Mouse (Mus musculus) heart, embryonic 14.5 days (tissue): Measurements from ENCODE around the gene Pdp2. TPM values are rescaled to one million over a fixed set of nuclear protein-coding genes. Genes with fewer than 3 reads are reported as not detected.
"Not testable (repeated sequence)": the region's sequence is repeated elsewhere in the genome, so short reads cannot be mapped to it uniquely, and the experiment has no call there.

Experiments
- ATAC-seq: fragments of 200-750 bp; cut with Nextera tagmentation; 2 replicates; pipeline ENCODE4 v1.8.0; 2017; ENCODE audit warnings: low read depth, moderate TSS enrichment; ENCODE audit not compliant: insufficient number of reproducible peaks, insufficient read depth, low FRiP score
- H3K27ac ChIP-seq, 2 experiments: fragments of 200-500 bp in 1 of 2; fragments of 300-500 bp in 1 of 2; sonication (generic) in 1 of 2; replicated peaks in 1 of 2; 2 replicates each; pipeline ENCODE4 v1.5.1; 2012 to 2014; ENCODE audit warnings: low read depth in 2 of 2, low read length in 2 of 2, control low read depth in 1 of 2, mild to moderate bottlenecking in 1 of 2, mixed read lengths in 1 of 2; ENCODE audit not compliant: control insufficient read depth in 1 of 2, insufficient read depth in 1 of 2
- H3K27me3 ChIP-seq: fragments of 300-500 bp; sonication (generic); 2 replicates; pipeline ENCODE4 v1.6.1; 2014; ENCODE audit warnings: mild to moderate bottlenecking, low read length, control low read depth; ENCODE audit not compliant: control insufficient read depth, insufficient read depth
- H3K36me3 ChIP-seq: fragments of 300-500 bp; sonication (generic); 2 replicates; pipeline ENCODE4 v1.6.1; 2014; ENCODE audit warnings: mild to moderate bottlenecking, control low read depth, low read length, mixed read lengths; ENCODE audit not compliant: control insufficient read depth, insufficient read depth
- H3K4me1 ChIP-seq, 2 experiments: fragments of 200-500 bp in 1 of 2; fragments of 300-500 bp in 1 of 2; sonication (generic) in 1 of 2; 2 replicates each; pipeline ENCODE4 v1.6.1; 2012 to 2014; ENCODE audit warnings: low read length in 2 of 2, control low read depth in 1 of 2, mixed read lengths in 1 of 2; ENCODE audit not compliant: control insufficient read depth in 2 of 2, insufficient read depth in 2 of 2
- H3K4me2 ChIP-seq: fragments of 300-500 bp; sonication (generic); 2 replicates; pipeline ENCODE4 v1.6.1; 2014; ENCODE audit warnings: mild to moderate bottlenecking, low read length
- H3K4me3 ChIP-seq, 2 experiments: fragments of 200-500 bp in 1 of 2; fragments of 300-500 bp in 1 of 2; sonication (generic) in 1 of 2; 2 replicates each; pipeline ENCODE4 v1.5.1; 2012 to 2014; ENCODE audit warnings: low read length in 2 of 2, mild to moderate bottlenecking in 2 of 2, control low read depth in 1 of 2, low read depth in 1 of 2, moderate library complexity in 1 of 2; ENCODE audit not compliant: control insufficient read depth in 1 of 2, insufficient read depth in 1 of 2
- H3K9ac ChIP-seq: fragments of 300-500 bp; sonication (generic); 2 replicates; pipeline ENCODE4 v1.6.1; 2014; ENCODE audit warnings: mild to moderate bottlenecking, low read length
- H3K9me3 ChIP-seq: fragments of 300-500 bp; sonication (generic); 2 replicates; pipeline ENCODE4 v1.6.1; 2016; ENCODE audit warnings: low read length, control low read depth; ENCODE audit not compliant: control insufficient read depth
- WGBS: fragments of 180-500 bp; shearing (Covaris S2); extraction: QIAGEN DNeasy Blood & Tissue Kit; methylation state at CpG from one replicate; pipeline ENCODE4 v1.1.7; 2014; 5-methylcytosine and 5-hydroxymethylcytosine counted together
- polyA plus RNA-seq: library from polyadenylated mRNA; unstranded; fragments of >200 nt; fragmentation: Nextera tagmentation; extraction: Ambion mirVana; gene quantifications from 2 replicates; pipeline ENCODE4 v1.2.1, GENCODE M21; 2014

Gene Pdp2
- polyA plus RNA-seq, 1 experiment from 2014 or later, result 6.4 TPM

GRCm38 (mm10) chr8:104564633-104565456 lies 26.4 kb upstream of the Pdp2 start:
- no peaks in the 10 kb centered on the region for H3K36me3 ChIP-seq
- no peak overlapping the region for H3K4me3 ChIP-seq
- no peak overlapping the region for H3K4me2 ChIP-seq
- no peak overlapping the region for H3K27ac ChIP-seq
- no peak overlapping the region for H3K9ac ChIP-seq
- no peaks in the 10 kb centered on the region for H3K9me3 ChIP-seq
- 20% methylated on average over 22 of the region's 22 CpGs for WGBS
- H3K4me1 ChIP-seq, result no peaks in the 10 kb centered on the region
- ATAC-seq, result peak; percentile 54
- no peaks in the 10 kb centered on the region for H3K27me3 ChIP-seq

GRCm38 (mm10) chr8:104565457-104565798 lies 25.8 kb upstream of the Pdp2 start:
- no peak overlapping the region for H3K9ac ChIP-seq
- H3K9me3 ChIP-seq, result no peaks in the 10 kb centered on the region
- no peaks in the 10 kb centered on the region for H3K27me3 ChIP-seq
- H3K4me3 ChIP-seq, result no peak overlapping the region
- H3K27ac ChIP-seq, result no peak overlapping the region
- no peaks in the 10 kb centered on the region for H3K4me1 ChIP-seq
- no peaks in the 10 kb centered on the region for H3K36me3 ChIP-seq
- no peak overlapping the region for H3K4me2 ChIP-seq
- no peak for ATAC-seq
- WGBS, result 93% methylated on average over 5 of the region's 5 CpGs

- no peak overlapping the region for H3K27ac ChIP-seq
- no peaks in the 10 kb centered on the region for H3K27me3 ChIP-seq
- no peaks in the 10 kb centered on the region for H3K36me3 ChIP-seq
- WGBS, result 45% methylated on average over 1 of the region's 1 CpGs
- H3K4me1 ChIP-seq, result peaks cover 0 to 3% of the 10 kb centered on the region in 2 experiments; a peak in 1 of 4 replicates
- no peak for ATAC-seq
- no peaks in the 10 kb centered on the region for H3K9me3 ChIP-seq
- no peak overlapping the region for H3K4me2 ChIP-seq
- no peak overlapping the region for H3K4me3 ChIP-seq
- H3K9ac ChIP-seq, result no peak overlapping the region
These were observed 21.7 kb upstream of the Pdp2 start for GRCm38 (mm10) chr8:104569559-104569958.

- peak; percentile 35 for ATAC-seq
- peak overlapping the region; percentile 93 for H3K4me2 ChIP-seq
These were observed 20.6 kb upstream of the Pdp2 start for GRCm38 (mm10) chr8:104570436-104571343.

GRCm38 (mm10) chr8:104576820-104577219 lies 14.4 kb upstream of the Pdp2 start:
- Histone ChIP-seq H3K36me3 (no peaks in the 10 kb centered on the region), H3K27ac (no peak overlapping the region), H3K4me1 (no peaks in the 10 kb centered on the region), H3K27me3 (no peaks in the 10 kb centered on the region), H3K9ac (no peak overlapping the region), H3K9me3 (no peaks in the 10 kb centered on the region), H3K4me2 (no peak overlapping the region), H3K4me3 (no peak overlapping the region)
- WGBS, result 82% methylated on average over 3 of the region's 3 CpGs
- ATAC-seq, result no peak

More at GRCm38 (mm10) chr8:104570436-104571343, 20.6 kb upstream of the Pdp2 start:
- Histone ChIP-seq H3K4me3 (peak overlapping the region; percentile 50), H3K9me3 (no peaks in the 10 kb centered on the region), H3K27me3 (no peaks in the 10 kb centered on the region), H3K4me1 (peaks cover 0 to 3% of the 10 kb centered on the region in 2 experiments; a peak in 1 of 4 replicates), H3K9ac (peak overlapping the region; percentile 48), H3K36me3 (no peaks in the 10 kb centered on the region), H3K27ac (no peak overlapping the region)
- WGBS, result 5% methylated on average over 26 of the region's 26 CpGs

- not testable (repeated sequence) for H3K9ac ChIP-seq, H3K27me3 ChIP-seq, ATAC-seq, H3K27ac ChIP-seq, H3K9me3 ChIP-seq, H3K4me3 ChIP-seq, H3K4me1 ChIP-seq, H3K4me2 ChIP-seq, H3K36me3 ChIP-seq
- 74% methylated on average over 17 of the region's 17 CpGs for WGBS
These were observed 13.6 kb upstream of the Pdp2 start for GRCm38 (mm10) chr8:104577606-104578005.

- WGBS, result 37% methylated on average over 1 of the region's 1 CpGs
- no peak overlapping the region for H3K9ac ChIP-seq
These were observed 6.7 kb upstream of the Pdp2 start for GRCm38 (mm10) chr8:104584522-104584921.

More at GRCm38 (mm10) chr8:104584522-104584921, 6.7 kb upstream of the Pdp2 start:
- Histone ChIP-seq H3K27ac (no peak overlapping the region), H3K4me2 (no peak overlapping the region), H3K27me3 (no peaks in the 10 kb centered on the region), H3K4me1 (no peaks in the 10 kb centered on the region), H3K9me3 (no peaks in the 10 kb centered on the region), H3K4me3 (no peak overlapping the region), H3K36me3 (no peaks in the 10 kb centered on the region)
- no peak for ATAC-seq
